18 mouse cellular contexts compared by ENCODE assay signal in genomic region chr4:83467615-83468014, GRCm38 (mm10). TPM values are rescaled to one million over a fixed set of nuclear protein-coding genes. Genes with fewer than 3 reads are reported as not detected.
DNase-seq lines count a peak whose midpoint lies in the region; ATAC-seq and TF ChIP-seq lines count a peak whose summit lies in the region.
"Had no signal": no experiment of that assay in that cellular context is flagged by ENCODE, and none has a peak within 500 bp of the region (broad histone marks: within the 10 kb centered on the region; RNA-seq: fewer than 3 reads in every experiment).

No protein-coding gene starts in this region.

- H3K9me3 ChIP-seq in neural tube, embryonic 12.5 days: no peaks in the 10 kb centered on the region
- H3K9me3 ChIP-seq: embryonic facial prominence, embryonic 13.5 days; forebrain, embryonic 12.5 days; heart, embryonic 13.5 days; lung, embryonic 15.5 days had no signal

- 85% methylated on average over 7 of the region's 7 CpGs for WGBS in heart, adult 2 months
- 85% methylated on average over 7 of the region's 7 CpGs for WGBS in neural tube, embryonic 12.5 days

- peaks cover 14% of the 10 kb centered on the region for H3K36me3 ChIP-seq in heart, adult 2 months (ENCODE audit: control insufficient read depth, insufficient read depth, low read length)
- H3K36me3 ChIP-seq in neural tube, embryonic 12.5 days: peaks cover 78% of the 10 kb centered on the region

- no peak for TF ChIP-seq EP300 in heart, adult 2 months (IDR thresholded peaks at IDR 0.05; ENCODE audit: insufficient read depth, low read depth, low read length)

- no peaks in the 10 kb centered on the region; the same call in 1 of the 2 replicates for H3K4me1 ChIP-seq in heart, adult 2 months (ENCODE audit: control insufficient read depth, insufficient read depth, low read length)
- no peaks in the 10 kb centered on the region for H3K4me1 ChIP-seq in neural tube, embryonic 12.5 days
- H3K4me1 ChIP-seq: embryonic facial prominence, embryonic 13.5 days; forebrain, embryonic 12.5 days; lung, embryonic 15.5 days had no signal

- H3K27ac ChIP-seq in heart, adult 2 months: no peak overlapping the region
- H3K27ac ChIP-seq in neural tube, embryonic 12.5 days: no peak overlapping the region
- H3K27ac ChIP-seq: embryonic facial prominence, embryonic 13.5 days; forebrain, embryonic 12.5 days; heart, embryonic 13.5 days; layer of hippocampus, adult 2 months; lung, embryonic 15.5 days; stomach, postnatal 0 days had no signal

- H3K27me3 ChIP-seq in heart, adult 2 months (ENCODE audit: control insufficient read depth, insufficient read depth, low read length): no peaks in the 10 kb centered on the region
- no peaks in the 10 kb centered on the region for H3K27me3 ChIP-seq in neural tube, embryonic 12.5 days (replicated peaks)
- H3K27me3 ChIP-seq: embryonic facial prominence, embryonic 13.5 days; forebrain, embryonic 12.5 days; heart, embryonic 13.5 days; lung, embryonic 15.5 days had no signal

- ATAC-seq in neural tube, embryonic 12.5 days (ENCODE audit: low FRiP score, low read depth): 0 out of 2 replicates have a peak, but pooled peaks have one; percentile 48

- TF ChIP-seq CTCF in heart, adult 2 months (IDR thresholded peaks at IDR 0.05): no peak

- H3K4me3 ChIP-seq in heart, adult 2 months: no peak overlapping the region
- no peak overlapping the region for H3K4me3 ChIP-seq in neural tube, embryonic 12.5 days
- H3K4me3 ChIP-seq: embryonic facial prominence, embryonic 13.5 days; forebrain, embryonic 12.5 days; heart, embryonic 13.5 days; layer of hippocampus, adult 2 months; lung, embryonic 15.5 days had no signal

- TF ChIP-seq POLR2A in heart, adult 2 months (IDR thresholded peaks at IDR 0.05; ENCODE audit: insufficient read depth, low read depth, low read length): no peak

- intact Hi-C loops in heart, adult 2 months (cut with DNase I): no loop called here

- peak; percentile 88 for DNase-seq in heart, adult 11 months
- DNase-seq in heart, adult 2 months: no peak
- no peak for DNase-seq in neural tube, embryonic 10.5 days (ENCODE audit: extremely low spot score, low spot score)
- peak; percentile 91 for DNase-seq in cerebellum, postnatal 25 days
- DNase-seq in kidney, postnatal 36 days: no peak
- DNase-seq in kidney, postnatal 10 days: no peak
- DNase-seq: gastrocnemius, postnatal 25 days; kidney, adult 2 months; retina, postnatal 1 day; thymus, postnatal 36 days had no signal

- no peaks in the 10 kb centered on the region for H3K79me2 ChIP-seq in heart, adult 2 months (replicated peaks; ENCODE audit: control insufficient read depth, insufficient read depth, low read length)

- H3K9ac ChIP-seq in heart, adult 2 months (ENCODE audit: low read depth, low read length): no peak overlapping the region
- H3K9ac ChIP-seq in neural tube, embryonic 12.5 days: no peak overlapping the region
- H3K9ac ChIP-seq: embryonic facial prominence, embryonic 13.5 days; forebrain, embryonic 12.5 days; heart, embryonic 13.5 days; lung, embryonic 15.5 days had no signal

- H3K4me2 ChIP-seq in neural tube, embryonic 12.5 days (replicated peaks): no peak overlapping the region
- H3K4me2 ChIP-seq: embryonic facial prominence, embryonic 13.5 days; forebrain, embryonic 12.5 days; heart, embryonic 13.5 days; liver, embryonic 11.5 days; lung, embryonic 15.5 days had no signal

RNA-seq across cellular contexts. Expression of gene Psip1, which starts 18.6 kb away (rescaled TPM):
- total RNA-seq in heart, adult 2 months (2021): 10 to 100 TPM; 17.1 to 18.1 TPM
- polyA plus RNA-seq in heart, adult 2 months (2012; rRNA removed): 8.2 and 8.6 TPM in 2 replicates
- 337 and 394 TPM in 2 replicates for polyA plus RNA-seq in neural tube, embryonic 12.5 days (2016; fragmentation: Nextera tagmentation; extraction: Ambion mirVana)

RNA-seq across cellular contexts. Expression of gene Snapc3, which starts 50.1 kb away (rescaled TPM):
- 10 to 100 TPM; 15.5 to 15.7 TPM for total RNA-seq in heart, adult 2 months (2021)
- polyA plus RNA-seq in heart, adult 2 months (2012; rRNA removed): 12.0 and 18.0 TPM in 2 replicates
- 77.0 and 86.1 TPM in 2 replicates for polyA plus RNA-seq in neural tube, embryonic 12.5 days (2016; fragmentation: Nextera tagmentation; extraction: Ambion mirVana)

RNA-seq across cellular contexts. Expression of gene Ccdc171, which starts 57.7 kb away (rescaled TPM):
- 1 to 10 TPM in 1 of 2 experiments, under 1 TPM in 1; 0.94 to 1.2 TPM for total RNA-seq in heart, adult 2 months (2021)
- 0.45 and 0.59 TPM in 2 replicates for polyA plus RNA-seq in heart, adult 2 months (2012; rRNA removed)
- 4.4 and 5.5 TPM in 2 replicates for polyA plus RNA-seq in neural tube, embryonic 12.5 days (2016; fragmentation: Nextera tagmentation; extraction: Ambion mirVana)

Comparison
In these comparisons a context has a peak if more than half of its experiments do, and no peak if none do; other contexts are left out.
1. DNase-seq: peak in heart, adult 11 months (single experiment) and cerebellum, postnatal 25 days (2 of 2); none in heart, adult 2 months (0 of 2), neural tube, embryonic 10.5 days (single experiment), kidney, postnatal 36 days (0 of 2) and kidney, postnatal 10 days (single experiment).
2. RNA of gene Psip1, which starts 18.6 kb away (polyA plus RNA-seq): 337 to 394 TPM in neural tube, embryonic 12.5 days; 8.2 to 8.6 TPM in heart, adult 2 months; every median in the first group is over 10 times any median in the second.